Mouse (Mus musculus): ENCODE measurements around the gene Efna1.

DNA sequence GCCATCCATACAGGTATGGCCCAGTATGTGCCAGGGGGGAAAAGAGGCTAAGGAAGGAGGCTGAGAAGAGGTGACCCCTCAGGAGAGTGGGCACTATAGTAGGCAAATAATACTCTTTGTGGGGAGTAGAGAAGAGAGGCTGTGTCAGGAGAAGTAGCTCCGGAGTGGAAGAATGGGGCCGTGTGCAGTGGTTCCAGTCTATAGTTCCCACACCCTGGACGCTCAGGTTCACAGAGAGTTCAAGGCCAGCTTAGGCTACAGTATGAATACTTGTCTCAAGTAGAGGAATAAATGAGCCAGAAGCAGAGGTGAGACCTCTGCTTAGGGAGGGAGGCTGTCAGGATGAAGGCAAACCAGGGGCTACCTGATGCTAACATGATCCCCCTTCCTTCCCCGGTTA is 51.7 kb downstream of the Efna1 start:
- TF ChIP-seq CTCF (IDR thresholded peaks at IDR 0.05; ENCODE audit: low read depth) (no peak), EP300 (IDR thresholded peaks at IDR 0.05; ENCODE audit: low read depth) (no peak)
